Mouse (Mus musculus) liver, embryonic 11.5 days (tissue): ENCODE results near the gene Celf2. TPM values are rescaled to one million over a fixed set of nuclear protein-coding genes. Genes with fewer than 3 reads are reported as not detected.
"Not testable (repeated sequence)": the region's sequence is repeated elsewhere in the genome, so short reads cannot be mapped to it uniquely, and the experiment has no call there.

Experiments
- ATAC-seq: fragments of 200-750 bp; cut with Nextera tagmentation; replicated peaks from 2 replicates; pipeline ENCODE4 v1.8.0; 2017; ENCODE audit warnings: moderate number of reproducible peaks, mild to moderate bottlenecking, moderate TSS enrichment, moderate library complexity; ENCODE audit not compliant: low FRiP score
- DNase-seq: peaks from one replicate; pipeline ENCODE4 v3.0.0-alpha.2; 2017; ENCODE audit warnings: low spot score
- H3K27ac ChIP-seq: fragments of 300-500 bp; sonication (generic); 2 replicates; pipeline ENCODE4 v1.5.1; 2014; ENCODE audit warnings: mild to moderate bottlenecking, low read depth, low read length, control low read depth
- H3K27me3 ChIP-seq: fragments of 300-500 bp; sonication (generic); replicated peaks from 2 replicates; pipeline ENCODE4 v1.6.1; 2014; ENCODE audit warnings: low read length, mixed read lengths; ENCODE audit not compliant: control insufficient read depth, insufficient read depth
- H3K36me3 ChIP-seq: fragments of 300-500 bp; sonication (generic); 2 replicates; pipeline ENCODE4 v1.6.1; 2014; ENCODE audit warnings: mild to moderate bottlenecking, low read length, moderate library complexity, mixed read lengths; ENCODE audit not compliant: control insufficient read depth, insufficient read depth
- H3K4me1 ChIP-seq: fragments of 300-500 bp; sonication (generic); replicated peaks from 2 replicates; pipeline ENCODE4 v1.6.1; 2014; ENCODE audit warnings: low read length, mixed read lengths; ENCODE audit not compliant: control insufficient read depth, insufficient read depth
- H3K4me2 ChIP-seq: fragments of 300-500 bp; sonication (generic); 2 replicates; pipeline ENCODE4 v1.6.1; 2014; ENCODE audit warnings: mild to moderate bottlenecking, control low read depth, moderate library complexity
- H3K4me3 ChIP-seq: fragments of 300-500 bp; sonication (generic); 2 replicates; pipeline ENCODE4 v1.5.1; 2014; ENCODE audit warnings: low read depth, low read length, control low read depth
- H3K9ac ChIP-seq: fragments of 300-500 bp; sonication (generic); 2 replicates; pipeline ENCODE4 v1.6.1; 2014; ENCODE audit warnings: low read depth, low read length, control low read depth
- H3K9me3 ChIP-seq: fragments of 300-500 bp; sonication (generic); 2 replicates; pipeline ENCODE4 v1.6.1; 2016; ENCODE audit warnings: low read length, inconsistent platforms, mixed read lengths; ENCODE audit not compliant: control insufficient read depth
- WGBS: fragments of 180-500 bp; shearing (Covaris S2); extraction: QIAGEN DNeasy Blood & Tissue Kit; methylation state at CpG from one replicate; pipeline ENCODE4 v1.1.7; 2014; 5-methylcytosine and 5-hydroxymethylcytosine counted together
- polyA plus RNA-seq: library from polyadenylated mRNA; unstranded; fragments of >200 nt; fragmentation: Nextera tagmentation; extraction: Ambion mirVana; gene quantifications from 2 replicates; pipeline ENCODE4 v1.2.1, GENCODE M21; 2014

Celf2 gene
- polyA plus RNA-seq, result 21.1 and 23.3 TPM in 2 replicates

DNA sequence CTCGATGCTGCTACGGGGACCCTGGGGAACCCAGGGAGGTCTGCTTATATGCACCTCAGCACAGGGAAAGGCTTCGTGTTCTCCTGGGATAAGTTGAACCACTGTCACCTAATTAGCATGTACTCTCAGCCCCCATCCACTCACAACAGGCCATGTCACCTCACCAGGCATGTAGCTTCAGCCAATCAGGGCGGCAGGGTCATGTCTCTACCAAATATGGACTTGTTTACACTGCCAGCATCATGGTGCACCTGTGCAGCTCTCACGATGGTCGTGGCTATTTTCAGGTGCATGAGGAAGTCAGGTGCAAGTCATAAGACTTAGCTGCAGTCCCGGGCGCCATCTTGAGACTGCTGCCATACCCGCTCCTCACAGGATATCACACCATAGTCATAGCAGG is at the start of gene Celf2:
Gene Celf2 (minus strand): TSS at position 101 of the 400 bp plus-strand sequence.
- H3K36me3 ChIP-seq, H3K27me3 ChIP-seq, H3K27ac ChIP-seq, H3K9ac ChIP-seq, H3K4me1 ChIP-seq, ATAC-seq, DNase-seq, H3K9me3 ChIP-seq, H3K4me2 ChIP-seq, H3K4me3 ChIP-seq: not testable (repeated sequence)
- whole genome bisulfite sequencing, result 87% methylated on average over 9 of the region's 9 CpGs

DNA sequence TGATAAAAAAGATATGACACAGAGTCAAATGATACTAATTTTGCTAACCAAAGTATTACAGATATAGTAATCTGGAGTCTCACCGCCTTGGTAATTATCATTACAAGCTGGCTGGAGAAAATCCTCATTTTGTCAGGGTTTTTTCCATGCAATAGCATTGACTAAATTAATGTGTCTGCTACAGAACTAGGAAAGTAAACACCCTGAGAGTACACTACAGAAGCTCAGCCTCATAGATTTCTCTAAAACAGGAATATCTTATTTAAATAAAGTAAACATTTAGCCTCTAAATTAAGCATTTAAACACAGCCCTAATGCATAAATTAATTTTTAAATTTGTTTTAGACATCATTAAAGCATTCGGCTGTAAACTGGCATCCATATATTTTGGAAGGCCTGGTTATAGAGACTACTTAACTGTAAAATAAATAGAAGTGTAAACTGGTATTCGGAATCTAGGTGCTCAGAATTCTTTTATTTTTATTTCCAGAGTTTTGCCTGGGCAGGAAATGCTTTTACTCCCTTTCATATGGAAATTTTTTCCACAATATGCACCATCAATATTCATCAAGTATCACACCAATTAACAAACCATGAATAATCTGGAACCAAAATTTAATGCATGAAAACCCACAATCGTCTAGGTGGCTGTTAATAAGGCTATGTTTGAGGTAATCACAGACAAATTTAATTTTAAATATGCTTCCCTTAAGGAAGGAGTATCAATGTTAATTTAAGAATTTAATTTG is 46.0 kb upstream of the Celf2 start:
- Histone ChIP-seq H3K9ac (no peak overlapping the region), H3K4me3 (no peak overlapping the region), H3K36me3 (no peaks in the 10 kb centered on the region), H3K4me2 (no peak overlapping the region), H3K27me3 (no peaks in the 10 kb centered on the region), H3K9me3 (no peaks in the 10 kb centered on the region), H3K27ac (no peak overlapping the region), H3K4me1 (no peaks in the 10 kb centered on the region)
- DNase-seq (no peak), ATAC-seq (no peak)
- WGBS, result 72% methylated on average over 4 of the region's 4 CpGs

DNA sequence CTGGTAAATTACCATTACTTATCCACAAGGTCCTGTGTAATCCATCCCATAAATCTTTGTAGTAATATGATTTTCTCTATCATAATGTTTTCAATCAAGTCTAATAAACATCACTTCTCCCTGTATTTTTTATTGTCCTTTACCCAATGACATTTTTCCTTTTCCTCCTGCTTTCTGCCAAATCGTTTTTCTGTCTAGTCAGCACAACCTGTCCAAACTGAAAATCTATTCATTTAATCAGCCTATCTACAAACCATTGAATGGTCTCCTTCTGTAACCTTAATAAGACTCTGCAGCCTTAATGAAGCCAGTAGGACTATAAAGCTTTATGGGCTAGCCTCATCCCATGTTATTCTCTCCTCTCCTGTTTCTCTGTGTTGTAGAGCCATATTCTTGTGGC is 45.2 kb upstream of the Celf2 start:
- Histone ChIP-seq H3K27ac (no peak overlapping the region), H3K4me3 (no peak overlapping the region), H3K4me1 (no peaks in the 10 kb centered on the region), H3K36me3 (no peaks in the 10 kb centered on the region), H3K9ac (no peak overlapping the region), H3K27me3 (no peaks in the 10 kb centered on the region), H3K9me3 (no peaks in the 10 kb centered on the region), H3K4me2 (no peak overlapping the region)
- no peak for ATAC-seq
- 39% methylated on average over 1 of the region's 1 CpGs for WGBS
- DNase-seq, result no peak

DNA sequence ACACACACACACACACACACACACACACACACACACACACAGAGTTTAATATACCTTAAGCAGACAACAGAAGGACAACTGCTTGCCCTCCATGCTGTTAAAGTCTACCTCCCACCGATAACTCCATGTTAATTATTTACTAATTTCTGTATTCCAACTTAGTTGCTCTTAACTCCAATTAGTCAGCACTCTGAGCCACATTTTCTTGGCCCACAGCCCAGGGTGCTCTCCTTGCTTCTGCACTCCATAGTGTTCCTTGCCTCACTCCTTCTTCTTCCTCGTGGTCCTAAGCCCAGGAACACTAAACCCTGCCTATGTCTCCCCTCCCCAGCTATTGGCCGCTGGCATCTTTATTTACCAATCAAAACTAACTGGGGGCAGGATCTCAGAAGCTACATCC is 43.5 kb upstream of the Celf2 start:
- H3K27ac ChIP-seq, result no peak overlapping the region
- H3K4me3 ChIP-seq, result no peak overlapping the region
- no peak overlapping the region for H3K4me2 ChIP-seq
- no peaks in the 10 kb centered on the region for H3K36me3 ChIP-seq
- WGBS, result 77% methylated on average over 3 of the region's 3 CpGs
- H3K9me3 ChIP-seq, result no peaks in the 10 kb centered on the region
- no peaks in the 10 kb centered on the region for H3K4me1 ChIP-seq
- no peaks in the 10 kb centered on the region for H3K27me3 ChIP-seq
- DNase-seq (no peak), ATAC-seq (no peak)
- H3K9ac ChIP-seq, result no peak overlapping the region

DNA sequence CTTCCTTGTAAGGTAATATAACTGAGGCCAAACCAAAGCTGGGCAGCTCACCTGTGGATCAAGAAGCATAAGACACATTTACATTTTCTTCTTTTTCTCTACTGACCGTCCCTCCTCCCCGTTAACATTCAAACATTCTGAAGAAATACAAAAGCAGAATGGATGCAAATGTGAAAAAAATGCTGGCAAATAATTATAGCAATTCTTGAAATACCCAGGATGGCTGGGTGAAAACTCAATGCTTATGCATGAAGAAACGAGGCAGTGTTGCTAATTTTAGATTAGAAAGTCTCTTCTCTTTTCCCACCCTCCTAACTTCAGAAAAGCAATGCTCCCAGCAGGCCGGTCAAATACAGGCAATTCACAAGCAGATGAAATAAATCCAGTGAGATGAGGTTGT is 39.5 kb upstream of the Celf2 start:
- H3K9me3 ChIP-seq, result no peaks in the 10 kb centered on the region
- H3K4me2 ChIP-seq, result no peak overlapping the region
- no peaks in the 10 kb centered on the region for H3K4me1 ChIP-seq
- H3K27me3 ChIP-seq, result no peaks in the 10 kb centered on the region
- no peak for ATAC-seq
- no peaks in the 10 kb centered on the region for H3K36me3 ChIP-seq
- no peak for DNase-seq
- no peak overlapping the region for H3K27ac ChIP-seq
- WGBS, result 73% methylated on average over 4 of the region's 4 CpGs
- H3K9ac ChIP-seq, result no peak overlapping the region
- H3K4me3 ChIP-seq, result no peak overlapping the region

DNA sequence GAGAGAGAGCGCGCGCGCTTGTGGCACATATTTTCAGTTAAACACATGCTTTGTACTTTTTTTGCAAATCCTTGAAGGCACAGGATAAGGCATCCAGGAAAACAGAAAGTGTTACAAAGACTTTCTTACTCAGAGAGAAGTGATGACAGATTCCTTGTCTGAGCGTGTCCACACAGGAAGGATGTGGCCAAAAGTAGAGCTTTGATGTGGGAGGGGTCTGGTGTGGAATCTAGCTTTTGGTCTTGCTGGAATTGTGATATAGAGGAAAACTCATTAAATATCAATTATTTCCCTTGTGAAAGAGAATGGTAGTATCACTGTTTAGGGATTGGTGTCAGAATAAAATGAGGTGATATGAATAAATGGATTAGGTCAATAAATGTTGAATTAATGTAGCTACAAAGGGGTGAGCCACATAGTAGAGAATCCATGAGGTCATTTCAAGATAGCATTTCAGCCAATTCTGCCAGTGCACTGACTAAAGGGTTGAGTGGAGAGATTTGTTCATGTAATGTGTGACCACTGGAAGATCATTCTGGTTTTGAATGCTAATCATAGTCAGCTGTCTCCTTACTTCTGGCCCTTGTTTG is 25.3 kb upstream of the Celf2 start:
- DNase-seq (no peak), ATAC-seq (no peak)

DNA sequence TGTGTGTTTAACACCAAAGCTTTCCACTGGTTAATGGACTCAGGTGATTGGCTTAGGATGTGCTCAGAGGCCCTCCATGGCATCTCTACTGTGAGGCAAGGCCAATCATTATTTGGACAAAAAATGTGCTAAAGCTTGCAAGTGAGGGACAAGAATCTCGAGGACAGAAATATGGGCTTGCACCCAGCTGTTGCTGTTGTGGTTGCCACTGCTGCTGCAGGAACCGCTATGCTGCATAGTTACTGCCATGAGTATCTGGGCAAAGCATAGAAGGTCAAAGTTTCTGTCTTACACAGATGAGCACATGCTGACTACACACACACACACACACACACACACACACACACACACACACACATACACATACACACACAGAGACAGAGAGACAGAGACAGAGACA is 24.8 kb upstream of the Celf2 start:
- H3K4me3 ChIP-seq, result no peak overlapping the region
- ATAC-seq (no peak), DNase-seq (no peak)
- H3K9me3 ChIP-seq, result peaks cover 3% of the 10 kb centered on the region; the same call in 1 of the 2 replicates
- WGBS, result 75% methylated on average over 2 of the region's 2 CpGs
- no peaks in the 10 kb centered on the region for H3K36me3 ChIP-seq
- no peaks in the 10 kb centered on the region for H3K27me3 ChIP-seq
- no peak overlapping the region for H3K9ac ChIP-seq
- H3K27ac ChIP-seq, result no peak overlapping the region
- no peak overlapping the region for H3K4me2 ChIP-seq
- no peaks in the 10 kb centered on the region for H3K4me1 ChIP-seq

More for the DNA sequence above, 25.3 kb upstream of the Celf2 start:
- Histone ChIP-seq H3K36me3 (no peaks in the 10 kb centered on the region), H3K9ac (no peak overlapping the region), H3K4me2 (no peak overlapping the region), H3K27me3 (no peaks in the 10 kb centered on the region), H3K4me1 (no peaks in the 10 kb centered on the region), H3K4me3 (no peak overlapping the region), H3K9me3 (peaks cover 3% of the 10 kb centered on the region; the same call in 1 of the 2 replicates), H3K27ac (no peak overlapping the region)
- 88% methylated on average over 5 of the region's 5 CpGs for WGBS

DNA sequence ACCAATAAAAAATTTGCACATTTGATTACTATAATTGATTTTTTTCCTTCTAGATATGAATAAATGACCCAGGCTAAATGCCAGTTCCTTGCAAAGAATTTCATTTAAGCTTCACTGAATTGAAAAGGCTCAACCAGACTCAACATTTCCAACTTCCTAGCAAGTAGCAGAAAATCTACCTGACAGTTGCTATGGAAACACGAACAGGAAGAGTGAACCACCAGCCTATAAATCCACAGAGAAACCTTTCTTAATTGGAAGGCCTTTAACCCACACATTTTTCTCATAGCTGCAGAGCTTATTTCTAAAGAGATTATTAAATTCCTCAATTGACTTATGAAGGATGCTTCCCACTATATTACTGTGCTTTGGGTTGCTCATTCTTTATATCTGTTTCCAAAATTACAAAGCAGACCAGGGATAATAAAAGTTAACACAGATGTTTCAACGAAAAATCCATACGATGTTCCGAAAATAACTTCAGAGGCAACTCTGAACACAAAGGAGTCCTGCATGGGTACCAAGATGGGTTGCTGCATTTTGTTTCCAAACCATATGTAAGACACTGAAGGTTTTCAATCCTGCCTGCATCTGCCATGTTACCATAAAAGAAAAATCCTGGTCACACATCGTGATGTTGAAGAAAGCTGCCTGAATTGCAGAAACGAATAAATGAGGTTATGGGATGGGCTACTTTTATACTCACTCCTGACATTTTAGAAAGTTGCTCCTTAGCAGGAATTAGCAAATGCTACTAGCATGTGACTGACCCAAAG is 22.0 kb upstream of the Celf2 start:
- 84% methylated on average over 6 of the region's 6 CpGs for WGBS
- H3K4me1 ChIP-seq, result no peaks in the 10 kb centered on the region

More for the DNA sequence above, 22.0 kb upstream of the Celf2 start:
- ATAC-seq, result no peak
- no peaks in the 10 kb centered on the region for H3K27me3 ChIP-seq
- H3K36me3 ChIP-seq, result no peaks in the 10 kb centered on the region
- no peak overlapping the region for H3K9ac ChIP-seq
- H3K27ac ChIP-seq, result no peak overlapping the region
- no peak overlapping the region for H3K4me3 ChIP-seq
- H3K4me2 ChIP-seq, result no peak overlapping the region
- DNase-seq, result no peak
- no peaks in the 10 kb centered on the region for H3K9me3 ChIP-seq
